9 mouse cellular contexts compared by ENCODE assay signal in genomic region chr15:80255646-80256121, GRCm38 (mm10). TPM values are rescaled to one million over a fixed set of nuclear protein-coding genes. Genes with fewer than 3 reads are reported as not detected.
DNase-seq lines count a peak whose midpoint lies in the region; ATAC-seq and TF ChIP-seq lines count a peak whose summit lies in the region.
"Had no signal": no experiment of that assay in that cellular context is flagged by ENCODE, and none has a peak within 500 bp of the region (broad histone marks: within the 10 kb centered on the region; RNA-seq: fewer than 3 reads in every experiment).

No protein-coding gene starts in this region.

- no peaks in the 10 kb centered on the region for H3K27me3 ChIP-seq in CH12.LX (replicated peaks)
- H3K27me3 ChIP-seq in embryonic facial prominence, embryonic 15.5 days, result no peaks in the 10 kb centered on the region
- no peaks in the 10 kb centered on the region for H3K27me3 ChIP-seq in heart, embryonic 11.5 days (ENCODE audit: control insufficient read depth, insufficient read depth, low read length)
- no peaks in the 10 kb centered on the region for H3K27me3 ChIP-seq in kidney, embryonic 15.5 days
- H3K27me3 ChIP-seq in neural tube, embryonic 13.5 days, result no peaks in the 10 kb centered on the region
- H3K27me3 ChIP-seq in testis, adult 2 months (ENCODE audit: control insufficient read depth, insufficient read depth, low read length), result no peaks in the 10 kb centered on the region

- no peak overlapping the region for H3K4me2 ChIP-seq in CH12.LX (ENCODE audit: insufficient read depth, low read depth, poor library complexity, severe bottlenecking)
- peak overlapping the region; percentile 84 for H3K4me2 ChIP-seq in embryonic facial prominence, embryonic 15.5 days (replicated peaks)
- peak overlapping the region; percentile 84 for H3K4me2 ChIP-seq in heart, embryonic 11.5 days
- peak overlapping the region; percentile 88 for H3K4me2 ChIP-seq in kidney, embryonic 15.5 days
- H3K4me2 ChIP-seq in neural tube, embryonic 13.5 days, result peak overlapping the region; percentile 100

- peaks cover 12 to 35% of the 10 kb centered on the region in 2 experiments for H3K4me1 ChIP-seq in CH12.LX (ENCODE audit: control insufficient read depth in 1 of 2, insufficient read depth in 2 of 2)
- peaks cover 45% of the 10 kb centered on the region for H3K4me1 ChIP-seq in embryonic facial prominence, embryonic 15.5 days
- peaks cover 33% of the 10 kb centered on the region for H3K4me1 ChIP-seq in heart, embryonic 11.5 days (ENCODE audit: control insufficient read depth, insufficient read depth, low read length)
- H3K4me1 ChIP-seq in kidney, embryonic 15.5 days, result peaks cover 52% of the 10 kb centered on the region
- peaks cover 37% of the 10 kb centered on the region for H3K4me1 ChIP-seq in neural tube, embryonic 13.5 days (replicated peaks)
- H3K4me1 ChIP-seq in testis, adult 2 months (ENCODE audit: control insufficient read depth, insufficient read depth, low read length), result peaks cover 8% of the 10 kb centered on the region

- peak overlapping the region; percentile 96 for H3K9ac ChIP-seq in CH12.LX (ENCODE audit: insufficient read depth, low read depth)
- H3K9ac ChIP-seq in embryonic facial prominence, embryonic 15.5 days, result peak overlapping the region; percentile 100
- H3K9ac ChIP-seq in heart, embryonic 11.5 days (ENCODE audit: low read depth, low read length), result peak overlapping the region; percentile 100
- H3K9ac ChIP-seq in kidney, embryonic 15.5 days, result peak overlapping the region; percentile 100
- H3K9ac ChIP-seq in neural tube, embryonic 13.5 days, result peak overlapping the region; percentile 100

- TF ChIP-seq RAD21 in CH12.LX (IDR thresholded peaks at IDR 0.05; ENCODE audit: low read depth, low read length), result no peak

- in situ Hi-C loops in CH12.LX (cut with MboI; ENCODE audit: low pct_ligation_motif_present, low pct_unique_long_range_greater_than_20kb, low sequenced_read_pairs), result loop anchor here (5.0 to 25.0 kb wide), 2 partner anchors 38 to 707 kb away; no protein-coding TSS in a partner anchor

- WGBS in embryonic facial prominence, embryonic 15.5 days, result under 1% methylated on average over 51 of the region's 51 CpGs
- under 1% methylated on average over 51 of the region's 51 CpGs for WGBS in heart, embryonic 11.5 days (ENCODE audit: insufficient replicate concordance)
- under 1% methylated on average over 51 of the region's 51 CpGs for WGBS in kidney, embryonic 15.5 days
- under 1% methylated on average over 51 of the region's 51 CpGs for WGBS in neural tube, embryonic 13.5 days

- TF ChIP-seq POLR2A in CH12.LX (IDR thresholded peaks at IDR 0.05; ENCODE audit: low read depth, low read length), result no peak
- no peak for TF ChIP-seq POLR2A in testis, adult 2 months (IDR thresholded peaks at IDR 0.05; ENCODE audit: control insufficient read depth, low read depth, low read length)

- TF ChIP-seq EP300 in CH12.LX (IDR thresholded peaks at IDR 0.05; ENCODE audit: low read length), result no peak

- H3K9me3 ChIP-seq in CH12.LX (replicated peaks; ENCODE audit: low read length), result no peaks in the 10 kb centered on the region
- H3K9me3 ChIP-seq in embryonic facial prominence, embryonic 15.5 days (replicated peaks), result no peaks in the 10 kb centered on the region
- H3K9me3 ChIP-seq in heart, embryonic 11.5 days (replicated peaks; ENCODE audit: control insufficient read depth, low read length), result no peaks in the 10 kb centered on the region
- H3K9me3 ChIP-seq in kidney, embryonic 15.5 days (replicated peaks), result no peaks in the 10 kb centered on the region
- no peaks in the 10 kb centered on the region for H3K9me3 ChIP-seq in neural tube, embryonic 13.5 days

- dilution Hi-C loops in CH12.LX (cut with MboI; ENCODE audit: extremely low pct_ligation_motif_present, extremely low pct_unique_long_range_greater_than_20kb, low sequenced_read_pairs), result no loop called here

- H3K4me3 ChIP-seq in CH12.LX (replicated peaks in 1 of 3; ENCODE audit: low read depth in 2 of 3, low read length in 2 of 3, poor library complexity in 1 of 3), result peak overlapping the region; percentile 92 to 96 (median 94)
- peak overlapping the region; percentile 98 for H3K4me3 ChIP-seq in embryonic facial prominence, embryonic 15.5 days (replicated peaks)
- H3K4me3 ChIP-seq in heart, embryonic 11.5 days (ENCODE audit: low read depth, low read length), result peak overlapping the region; percentile 98
- H3K4me3 ChIP-seq in kidney, embryonic 15.5 days (replicated peaks), result peak overlapping the region; percentile 96
- H3K4me3 ChIP-seq in neural tube, embryonic 13.5 days, result peak overlapping the region; percentile 100
- peak overlapping the region; percentile 87 for H3K4me3 ChIP-seq in testis, adult 2 months (ENCODE audit: control insufficient read depth, low read depth, low read length)

- ATAC-seq in embryonic facial prominence, embryonic 15.5 days (ENCODE audit: insufficient number of reproducible peaks, low FRiP score, low TSS enrichment, low read depth), result peak; percentile 31
- peak; percentile 60 for ATAC-seq in heart, embryonic 11.5 days (replicated peaks; ENCODE audit: insufficient number of reproducible peaks, low FRiP score, low TSS enrichment)
- ATAC-seq in kidney, embryonic 15.5 days (replicated peaks; ENCODE audit: low FRiP score), result peak; percentile 47
- ATAC-seq in neural tube, embryonic 13.5 days (ENCODE audit: low read depth), result peak; percentile 12

- peaks cover 54 to 71% of the 10 kb centered on the region in 2 experiments for H3K36me3 ChIP-seq in CH12.LX (replicated peaks in 1 of 2; ENCODE audit: control insufficient read depth in 1 of 2, insufficient read depth in 1 of 2, low read length in 1 of 2)
- H3K36me3 ChIP-seq in embryonic facial prominence, embryonic 15.5 days, result peaks cover 45% of the 10 kb centered on the region
- H3K36me3 ChIP-seq in heart, embryonic 11.5 days (ENCODE audit: control insufficient read depth, insufficient read depth, low read length), result peaks cover 14% of the 10 kb centered on the region
- H3K36me3 ChIP-seq in kidney, embryonic 15.5 days, result peaks cover 65% of the 10 kb centered on the region
- H3K36me3 ChIP-seq in neural tube, embryonic 13.5 days, result peaks cover 60% of the 10 kb centered on the region
- no peaks in the 10 kb centered on the region; the same call in none of the 2 replicates for H3K36me3 ChIP-seq in testis, adult 2 months (ENCODE audit: control insufficient read depth, insufficient read depth, low read length)

- no peak for TF ChIP-seq CTCF in CH12.LX (conservative IDR thresholded peaks at IDR 0.05 in 1 of 2, IDR thresholded peaks at IDR 0.05 in 1 of 2; ENCODE audit: low read depth in 2 of 2, low read length in 2 of 2)
- TF ChIP-seq CTCF in testis, adult 2 months (IDR thresholded peaks at IDR 0.05; ENCODE audit: control insufficient read depth, insufficient read depth, insufficient replicate concordance, low read depth, low read length), result no peak

- H3K79me2 ChIP-seq in CH12.LX (replicated peaks; ENCODE audit: control insufficient read depth, extremely low read depth, insufficient read depth, poor library complexity, severe bottlenecking), result peaks cover 17% of the 10 kb centered on the region

- peak; percentile 82 for DNase-seq in CH12.LX (ENCODE audit: extremely low read depth)
- DNase-seq in brain, adult 2 months (ENCODE audit: low read depth, low spot score), result peak; percentile 90
- DNase-seq in lung, adult 18-20 months, result peak; percentile 87 to 90

- H3K27ac ChIP-seq in CH12.LX (ENCODE audit: insufficient read depth, low read depth), result peak overlapping the region; percentile 91
- peak overlapping the region; percentile 100 for H3K27ac ChIP-seq in embryonic facial prominence, embryonic 15.5 days (replicated peaks)
- H3K27ac ChIP-seq in heart, embryonic 11.5 days (ENCODE audit: low read depth, low read length), result peak overlapping the region; percentile 99
- H3K27ac ChIP-seq in kidney, embryonic 15.5 days, result peak overlapping the region; percentile 98
- H3K27ac ChIP-seq in neural tube, embryonic 13.5 days (replicated peaks), result peak overlapping the region; percentile 99
- H3K27ac ChIP-seq in testis, adult 2 months (ENCODE audit: control insufficient read depth, insufficient read depth, low read depth, low read length), result peak overlapping the region; percentile 97

RNA-seq across cellular contexts. Expression of gene Atf4, which starts 0.7 kb away (rescaled TPM):
- 351 and 486 TPM in 2 replicates for total RNA-seq in CH12.LX (2012; rRNA removed)
- 721 and 819 TPM in 2 replicates for total RNA-seq in CH12.LX (2014; rRNA removed)
- 324 and 357 TPM in 2 replicates for polyA plus RNA-seq in CH12.LX (2012; ENCODE audit: insufficient read length, low read depth)
- 141 and 145 TPM in 2 replicates for polyA plus RNA-seq in embryonic facial prominence, embryonic 15.5 days (2015; fragmentation: Nextera tagmentation; extraction: Ambion mirVana)
- 90.2 and 94.4 TPM in 2 replicates for polyA plus RNA-seq in heart, embryonic 11.5 days (2014; fragmentation: Nextera tagmentation; extraction: Ambion mirVana)
- polyA plus RNA-seq in kidney, embryonic 15.5 days (2015; fragmentation: Nextera tagmentation; extraction: Ambion mirVana), result 127 and 131 TPM in 2 replicates
- polyA plus RNA-seq in neural tube, embryonic 13.5 days (2015; fragmentation: Nextera tagmentation; extraction: Ambion mirVana), result 114 TPM in 2 replicates
- polyA plus RNA-seq in testis, adult 2 months (2012; rRNA removed), result 46.0 and 46.7 TPM in 2 replicates

RNA-seq across cellular contexts. Expression of gene Rps19bp1, which starts 8.4 kb away (rescaled TPM):
- total RNA-seq in CH12.LX (2012; rRNA removed) (47.1 and 55.0 TPM in 2 replicates), CH12.LX (2014; rRNA removed) (63.3 and 67.3 TPM in 2 replicates)
- 91.2 and 99.6 TPM in 2 replicates for polyA plus RNA-seq in CH12.LX (2012; ENCODE audit: insufficient read length, low read depth)
- polyA plus RNA-seq in embryonic facial prominence, embryonic 15.5 days (2015; fragmentation: Nextera tagmentation; extraction: Ambion mirVana), result 53.5 and 54.6 TPM in 2 replicates
- polyA plus RNA-seq in heart, embryonic 11.5 days (2014; fragmentation: Nextera tagmentation; extraction: Ambion mirVana), result 48.1 and 53.8 TPM in 2 replicates
- 57.3 and 58.8 TPM in 2 replicates for polyA plus RNA-seq in kidney, embryonic 15.5 days (2015; fragmentation: Nextera tagmentation; extraction: Ambion mirVana)
- polyA plus RNA-seq in neural tube, embryonic 13.5 days (2015; fragmentation: Nextera tagmentation; extraction: Ambion mirVana), result 65.2 and 74.2 TPM in 2 replicates
- polyA plus RNA-seq in testis, adult 2 months (2012; rRNA removed), result 13.6 and 14.5 TPM in 2 replicates

RNA-seq across cellular contexts. Expression of gene AC140267.1, which starts 20.0 kb away (rescaled TPM):
- total RNA-seq in CH12.LX (2012; rRNA removed) (not detected in 2 replicates), CH12.LX (2014; rRNA removed) (not detected in 2 replicates)
- polyA plus RNA-seq in CH12.LX (2012; ENCODE audit: insufficient read length, low read depth), result 6.5 TPM in 1 of 2 replicates, not detected in the other
- polyA plus RNA-seq in embryonic facial prominence, embryonic 15.5 days (2015; fragmentation: Nextera tagmentation; extraction: Ambion mirVana), result not detected in 2 replicates
- not detected in 2 replicates for polyA plus RNA-seq in heart, embryonic 11.5 days (2014; fragmentation: Nextera tagmentation; extraction: Ambion mirVana)
- polyA plus RNA-seq in kidney, embryonic 15.5 days (2015; fragmentation: Nextera tagmentation; extraction: Ambion mirVana), result not detected in 2 replicates
- 3.7 TPM in 1 of 2 replicates, not detected in the other for polyA plus RNA-seq in neural tube, embryonic 13.5 days (2015; fragmentation: Nextera tagmentation; extraction: Ambion mirVana)
- not detected in 2 replicates for polyA plus RNA-seq in testis, adult 2 months (2012; rRNA removed)
- polyA plus RNA-seq: gonadal fat pad, adult 2 months had no signal

RNA-seq across cellular contexts. Expression of gene Mief1, which starts 21.9 kb away (rescaled TPM):
- total RNA-seq in CH12.LX (2012; rRNA removed) (34.4 and 35.4 TPM in 2 replicates), CH12.LX (2014; rRNA removed) (18.8 and 20.7 TPM in 2 replicates)
- polyA plus RNA-seq in CH12.LX (2012; ENCODE audit: insufficient read length, low read depth), result 19.2 and 23.3 TPM in 2 replicates
- polyA plus RNA-seq in embryonic facial prominence, embryonic 15.5 days (2015; fragmentation: Nextera tagmentation; extraction: Ambion mirVana), result 26.4 and 27.8 TPM in 2 replicates
- polyA plus RNA-seq in heart, embryonic 11.5 days (2014; fragmentation: Nextera tagmentation; extraction: Ambion mirVana), result 26.8 and 29.5 TPM in 2 replicates
- 35.3 and 37.6 TPM in 2 replicates for polyA plus RNA-seq in kidney, embryonic 15.5 days (2015; fragmentation: Nextera tagmentation; extraction: Ambion mirVana)
- polyA plus RNA-seq in neural tube, embryonic 13.5 days (2015; fragmentation: Nextera tagmentation; extraction: Ambion mirVana), result 37.8 and 39.1 TPM in 2 replicates
- polyA plus RNA-seq in testis, adult 2 months (2012; rRNA removed), result 38.4 and 43.6 TPM in 2 replicates

RNA-seq across cellular contexts. Expression of gene Cacna1i, which starts 31.4 kb away (rescaled TPM):
- total RNA-seq in CH12.LX (2012; rRNA removed) (under 0.01 TPM in 1 of 2 replicates, not detected in the other), CH12.LX (2014; rRNA removed) (0.03 TPM in 1 of 2 replicates, not detected in the other)
- not detected in 2 replicates for polyA plus RNA-seq in CH12.LX (2012; ENCODE audit: insufficient read length, low read depth)
- 0.03 and 0.05 TPM in 2 replicates for polyA plus RNA-seq in embryonic facial prominence, embryonic 15.5 days (2015; fragmentation: Nextera tagmentation; extraction: Ambion mirVana)
- polyA plus RNA-seq in heart, embryonic 11.5 days (2014; fragmentation: Nextera tagmentation; extraction: Ambion mirVana), result 0.01 TPM in 1 of 2 replicates, not detected in the other
- 0.03 TPM in 1 of 2 replicates, not detected in the other for polyA plus RNA-seq in kidney, embryonic 15.5 days (2015; fragmentation: Nextera tagmentation; extraction: Ambion mirVana)
- 0.23 and 0.24 TPM in 2 replicates for polyA plus RNA-seq in neural tube, embryonic 13.5 days (2015; fragmentation: Nextera tagmentation; extraction: Ambion mirVana)
- polyA plus RNA-seq in testis, adult 2 months (2012; rRNA removed), result 1.1 and 1.2 TPM in 2 replicates

Comparison
In these comparisons a context has a peak if more than half of its experiments do, and no peak if none do; other contexts are left out.
1. Peak in every context shown above with its lines: DNase-seq, ATAC-seq, H3K4me3 ChIP-seq and H3K27ac ChIP-seq.